Mouse (Mus musculus): ENCODE results near the gene Cmya5. TPM values are rescaled to one million over a fixed set of nuclear protein-coding genes. Genes with fewer than 3 reads are reported as not detected.
"Not testable (repeated sequence)": the region's sequence is repeated elsewhere in the genome, so short reads cannot be mapped to it uniquely, and the experiment has no call there.

Gene Cmya5
- 0.07 and 0.12 TPM in 2 replicates for polyA plus RNA-seq (2015; fragmentation: Nextera tagmentation; extraction: Ambion mirVana)

- H3K9me3 ChIP-seq (replicated peaks): no peaks in the 10 kb centered on the region
- H3K4me3 ChIP-seq (replicated peaks): peak within 1 kb of the TSS; percentile 48
- peaks cover 16% of the 10 kb centered on the region; the same call in 1 of the 2 replicates for H3K36me3 ChIP-seq (replicated peaks)
- WGBS (ENCODE audit: insufficient replicate concordance): 11% methylated on average over 45 of the region's 45 CpGs
- peak within 1 kb of the TSS; percentile 70 for H3K4me2 ChIP-seq
- H3K27ac ChIP-seq (replicated peaks): no peak within 1 kb of the TSS
- 0 out of 2 replicates have a peak within 1 kb of the TSS, but pooled peaks have one; percentile 11 for H3K9ac ChIP-seq
- no peaks in the 10 kb centered on the region for H3K27me3 ChIP-seq
- peak; percentile 52; the same call in 1 of the 2 replicates for ATAC-seq (ENCODE audit: insufficient read depth)
- peaks cover 8% of the 10 kb centered on the region for H3K4me1 ChIP-seq (replicated peaks)
Measured at GRCm38 (mm10) chr13:93144336-93145167, at the start of gene Cmya5. TSS of gene Cmya5 (minus strand) at chr13:93144724.

- Histone ChIP-seq H3K27me3 (no peaks in the 10 kb centered on the region), H3K4me3 (replicated peaks) (peak overlapping the region; percentile 85), H3K4me2 (peak overlapping the region; percentile 74), H3K36me3 (replicated peaks) (0 out of 2 replicates have a peak, but pooled peaks cover 3% of the 10 kb centered on the region), H3K9ac (peak overlapping the region; percentile 49), H3K27ac (replicated peaks) (peak overlapping the region; percentile 93), H3K4me1 (replicated peaks) (peaks cover 26% of the 10 kb centered on the region), H3K9me3 (replicated peaks) (no peaks in the 10 kb centered on the region)
- 49% methylated on average over 5 of the region's 5 CpGs for WGBS (ENCODE audit: insufficient replicate concordance)
- ATAC-seq (ENCODE audit: insufficient read depth): no peak; the same call in 1 of the 2 replicates
Measured at GRCm38 (mm10) chr13:93192646-93193026, 48.1 kb upstream of the Cmya5 start.

- WGBS (ENCODE audit: insufficient replicate concordance): under 1% methylated on average over 71 of the region's 72 CpGs
- peak; percentile 100 for ATAC-seq (ENCODE audit: insufficient read depth)
- H3K4me1 ChIP-seq (replicated peaks): peaks cover 26% of the 10 kb centered on the region
- H3K9me3 ChIP-seq (replicated peaks): no peaks in the 10 kb centered on the region
- peak within 1 kb of the TSS; percentile 93 for H3K27ac ChIP-seq (replicated peaks)
- 0 out of 2 replicates have a peak, but pooled peaks cover 3% of the 10 kb centered on the region for H3K36me3 ChIP-seq (replicated peaks)
- peak within 1 kb of the TSS; percentile 92 for H3K9ac ChIP-seq
- H3K27me3 ChIP-seq: no peaks in the 10 kb centered on the region
- peak within 1 kb of the TSS; percentile 85 for H3K4me3 ChIP-seq (replicated peaks)
- peak within 1 kb of the TSS; percentile 74 for H3K4me2 ChIP-seq
Measured at GRCm38 (mm10) chr13:93191831-93192645, 47.5 kb upstream of the Cmya5 start, which contains the start of gene Tent2. TSS of gene Tent2 (minus strand) at chr13:93192385.

GRCm38 (mm10) chr13:93189416-93189815, 44.9 kb upstream of the Cmya5 start:
- peaks cover 14% of the 10 kb centered on the region for H3K36me3 ChIP-seq (replicated peaks)
- 71% methylated on average over 2 of the region's 2 CpGs for WGBS (ENCODE audit: insufficient replicate concordance)
- H3K9me3 ChIP-seq (replicated peaks): no peaks in the 10 kb centered on the region
- no peak overlapping the region for H3K4me3 ChIP-seq (replicated peaks)
- peaks cover 26% of the 10 kb centered on the region for H3K4me1 ChIP-seq (replicated peaks)
- ATAC-seq (ENCODE audit: insufficient read depth): no peak
- no peak overlapping the region for H3K9ac ChIP-seq
- H3K27me3 ChIP-seq: no peaks in the 10 kb centered on the region
- peak overlapping the region; percentile 21; the same call in 1 of the 2 replicates for H3K4me2 ChIP-seq
- H3K27ac ChIP-seq (replicated peaks): no peak overlapping the region; the same call in 1 of the 2 replicates

GRCm38 (mm10) chr13:93188738-93189137, 44.2 kb upstream of the Cmya5 start:
- no peak for ATAC-seq (ENCODE audit: insufficient read depth)
- H3K4me1 ChIP-seq (replicated peaks): peaks cover 26% of the 10 kb centered on the region
- no peaks in the 10 kb centered on the region for H3K27me3 ChIP-seq
- H3K27ac ChIP-seq (replicated peaks): no peak overlapping the region; the same call in 1 of the 2 replicates
- H3K4me3 ChIP-seq (replicated peaks): no peak overlapping the region
- no peaks in the 10 kb centered on the region for H3K9me3 ChIP-seq (replicated peaks)
- H3K4me2 ChIP-seq: peak overlapping the region; percentile 21; the same call in 1 of the 2 replicates
- 65% methylated on average over 3 of the region's 3 CpGs for WGBS (ENCODE audit: insufficient replicate concordance)
- H3K9ac ChIP-seq: no peak overlapping the region
- peaks cover 18% of the 10 kb centered on the region for H3K36me3 ChIP-seq (replicated peaks)

- H3K4me1 ChIP-seq (replicated peaks): peaks cover 24% of the 10 kb centered on the region
- ATAC-seq (ENCODE audit: insufficient read depth): not testable (repeated sequence)
Measured at GRCm38 (mm10) chr13:93187792-93188191, 43.3 kb upstream of the Cmya5 start.

GRCm38 (mm10) chr13:93180351-93180750, 35.8 kb upstream of the Cmya5 start:
- Histone ChIP-seq H3K4me1 (replicated peaks) (peaks cover 6% of the 10 kb centered on the region), H3K27ac (replicated peaks) (no peak overlapping the region), H3K9me3 (replicated peaks) (no peaks in the 10 kb centered on the region), H3K9ac (no peak overlapping the region), H3K4me3 (replicated peaks) (no peak overlapping the region), H3K4me2 (no peak overlapping the region), H3K36me3 (replicated peaks) (peaks cover 35% of the 10 kb centered on the region), H3K27me3 (no peaks in the 10 kb centered on the region)
- no peak for ATAC-seq (ENCODE audit: insufficient read depth)
- WGBS (ENCODE audit: insufficient replicate concordance): 83% methylated on average over 1 of the region's 1 CpGs

More at GRCm38 (mm10) chr13:93187792-93188191, 43.3 kb upstream of the Cmya5 start:
- not testable (repeated sequence) for H3K4me3 ChIP-seq (replicated peaks); H3K9me3 ChIP-seq (replicated peaks); H3K9ac ChIP-seq; H3K27me3 ChIP-seq; H3K27ac ChIP-seq (replicated peaks); H3K4me2 ChIP-seq
- 88% methylated on average over 5 of the region's 5 CpGs for WGBS (ENCODE audit: insufficient replicate concordance)
- peaks cover 27% of the 10 kb centered on the region for H3K36me3 ChIP-seq (replicated peaks)

GRCm38 (mm10) chr13:93179522-93179921, 35.0 kb upstream of the Cmya5 start:
- Histone ChIP-seq H3K36me3 (replicated peaks) (peaks cover 35% of the 10 kb centered on the region), H3K27me3 (no peaks in the 10 kb centered on the region), H3K27ac (replicated peaks) (no peak overlapping the region; the same call in 1 of the 2 replicates), H3K4me1 (replicated peaks) (peaks cover 6% of the 10 kb centered on the region), H3K9me3 (replicated peaks) (no peaks in the 10 kb centered on the region), H3K9ac (no peak overlapping the region), H3K4me2 (no peak overlapping the region), H3K4me3 (replicated peaks) (no peak overlapping the region)
- ATAC-seq (ENCODE audit: insufficient read depth): no peak
- WGBS (ENCODE audit: insufficient replicate concordance): 64% methylated on average over 2 of the region's 2 CpGs

- H3K36me3 ChIP-seq (replicated peaks): peaks cover 31% of the 10 kb centered on the region
- H3K27ac ChIP-seq (replicated peaks): no peak overlapping the region
- H3K27me3 ChIP-seq: no peaks in the 10 kb centered on the region
- H3K9ac ChIP-seq: no peak overlapping the region
- ATAC-seq (ENCODE audit: insufficient read depth): no peak
- H3K4me2 ChIP-seq: no peak overlapping the region
- H3K4me1 ChIP-seq (replicated peaks): peaks cover 6% of the 10 kb centered on the region
- no peaks in the 10 kb centered on the region for H3K9me3 ChIP-seq (replicated peaks)
- H3K4me3 ChIP-seq (replicated peaks): no peak overlapping the region
Measured at GRCm38 (mm10) chr13:93177571-93177970, 33.0 kb upstream of the Cmya5 start.

- H3K27me3 ChIP-seq: no peaks in the 10 kb centered on the region
- no peak for ATAC-seq (ENCODE audit: insufficient read depth)
- no peak overlapping the region for H3K9ac ChIP-seq
- no peaks in the 10 kb centered on the region for H3K9me3 ChIP-seq (replicated peaks)
- H3K4me2 ChIP-seq: no peak overlapping the region
- peaks cover 39% of the 10 kb centered on the region for H3K36me3 ChIP-seq (replicated peaks)
- WGBS (ENCODE audit: insufficient replicate concordance): 84% methylated on average over 4 of the region's 4 CpGs
- no peaks in the 10 kb centered on the region for H3K4me1 ChIP-seq (replicated peaks)
- H3K27ac ChIP-seq (replicated peaks): no peak overlapping the region
- no peak overlapping the region for H3K4me3 ChIP-seq (replicated peaks)
Measured at GRCm38 (mm10) chr13:93163303-93163702, 18.8 kb upstream of the Cmya5 start.

- Histone ChIP-seq H3K9me3 (replicated peaks) (no peaks in the 10 kb centered on the region), H3K9ac (no peak overlapping the region), H3K27me3 (no peaks in the 10 kb centered on the region), H3K4me2 (no peak overlapping the region), H3K36me3 (replicated peaks) (peaks cover 41% of the 10 kb centered on the region), H3K4me3 (replicated peaks) (no peak overlapping the region), H3K4me1 (replicated peaks) (no peaks in the 10 kb centered on the region), H3K27ac (replicated peaks) (no peak overlapping the region)
- ATAC-seq (ENCODE audit: insufficient read depth): no peak
Measured at GRCm38 (mm10) chr13:93162456-93162855, 17.9 kb upstream of the Cmya5 start.

Data from liver, embryonic 15.5 days (tissue).